Mouse (Mus musculus) lung, adult 2 months (tissue): ENCODE data around the gene Parp11.

Experiments
- CTCF ChIP-seq: fragments of 200-500 bp; IDR thresholded peaks from 2 replicates; pipeline ENCODE4 v1.5.1; 2011; ENCODE audit warnings: mild to moderate bottlenecking, low read length, control low read depth; ENCODE audit not compliant: insufficient read depth
- POLR2A ChIP-seq: fragments of 200-500 bp; IDR thresholded peaks from 2 replicates; pipeline ENCODE4 v1.6.1; 2011; ENCODE audit warnings: low read depth, mild to moderate bottlenecking, control low read depth, low read length, borderline replicate concordance; ENCODE audit errors: extremely low read depth

GRCm38 (mm10) chr6:127539226-127539625, 92.6 kb downstream of the Parp11 start:
- TF ChIP-seq CTCF (no peak), POLR2A (no peak)
